Mouse (Mus musculus): ENCODE measurements around the gene Kcnk6. TPM values are rescaled to one million over a fixed set of nuclear protein-coding genes. Genes with fewer than 3 reads are reported as not detected.
A peak's percentile ranks its signal among the peaks of the same experiment; 100 is the strongest.
"Not testable (repeated sequence)": the region's sequence is repeated elsewhere in the genome, so short reads cannot be mapped to it uniquely, and the experiment has no call there.

Gene Kcnk6
- total RNA-seq, 2 experiments from 2014 or later, result 4.2 to 8.0 TPM

- ATAC-seq (replicated peaks; ENCODE audit: poor library complexity), result peak; percentile 36
These were observed 20.0 kb downstream of the Kcnk6 start for GRCm38 (mm10) chr7:29212199-29212765.

- ATAC-seq (replicated peaks; ENCODE audit: poor library complexity), result peak; percentile 78
These were observed 20.7 kb downstream of the Kcnk6 start for GRCm38 (mm10) chr7:29211415-29212198.

GRCm38 (mm10) chr7:29211013-29211412, 21.3 kb downstream of the Kcnk6 start:
- peak; percentile 72 for ATAC-seq (replicated peaks; ENCODE audit: poor library complexity)

GRCm38 (mm10) chr7:29202577-29202976, 29.7 kb downstream of the Kcnk6 start:
- ATAC-seq (replicated peaks; ENCODE audit: poor library complexity), result 0 out of 2 replicates have a peak, but pooled peaks have one; percentile 23

GRCm38 (mm10) chr7:29194230-29194629, 38.1 kb downstream of the Kcnk6 start:
- ATAC-seq (replicated peaks; ENCODE audit: poor library complexity), result not testable (repeated sequence)

- ATAC-seq (replicated peaks; ENCODE audit: poor library complexity), result not testable (repeated sequence)
These were observed 51.0 kb downstream of the Kcnk6 start for GRCm38 (mm10) chr7:29181323-29181722.

GRCm38 (mm10) chr7:29180854-29181236, 51.5 kb downstream of the Kcnk6 start:
- no peak for ATAC-seq (replicated peaks; ENCODE audit: poor library complexity)

- peak; percentile 95 for ATAC-seq (replicated peaks; ENCODE audit: poor library complexity)
These were observed 52.0 kb downstream of the Kcnk6 start, which contains the start of gene Psmd8 for GRCm38 (mm10) chr7:29180077-29180853. Psmd8 (minus strand) TSS chr7:29180701.

GRCm38 (mm10) chr7:29179323-29179722, 53.0 kb downstream of the Kcnk6 start:
- ATAC-seq (replicated peaks; ENCODE audit: poor library complexity), result peak; percentile 21

GRCm38 (mm10) chr7:29178106-29178505, 54.2 kb downstream of the Kcnk6 start:
- no peak for ATAC-seq (replicated peaks; ENCODE audit: poor library complexity)

- ATAC-seq (replicated peaks; ENCODE audit: poor library complexity), result no peak
These were observed 59.8 kb downstream of the Kcnk6 start for GRCm38 (mm10) chr7:29172390-29173016.

Other genes with a start within 250 kb of the Kcnk6 start
- 0.24 and 1.1 TPM in 2 replicates for gene Ryr1, start 107.3 kb downstream of the Kcnk6 start, total RNA-seq (2015)
- gene Ryr1, start 107.3 kb downstream of the Kcnk6 start, total RNA-seq (2017), result 0.12 and 0.44 TPM in 2 replicates
- gene Rasgrp4, start 97.7 kb downstream of the Kcnk6 start, total RNA-seq (2015), result 1.8 and 3.3 TPM in 2 replicates
- 1.5 and 7.2 TPM in 2 replicates for gene Rasgrp4, start 97.7 kb downstream of the Kcnk6 start, total RNA-seq (2017)
- gene Fam98c, start 76.3 kb downstream of the Kcnk6 start, total RNA-seq (2015), result 19.4 and 24.1 TPM in 2 replicates
- 22.6 and 23.4 TPM in 2 replicates for gene Fam98c, start 76.3 kb downstream of the Kcnk6 start, total RNA-seq (2017)
- 0.76 and 1.2 TPM in 2 replicates for gene Ggn, start 62.3 kb downstream of the Kcnk6 start, total RNA-seq (2015)
- gene Ggn, start 62.3 kb downstream of the Kcnk6 start, total RNA-seq (2017), result 0.17 and 0.47 TPM in 2 replicates
- gene Spred3, start 62.1 kb downstream of the Kcnk6 start, total RNA-seq (2015), result 0.56 and 2.3 TPM in 2 replicates
- 0.91 and 2.4 TPM in 2 replicates for gene Spred3, start 62.1 kb downstream of the Kcnk6 start, total RNA-seq (2017)
- gene Psmd8, start 51.8 kb downstream of the Kcnk6 start, total RNA-seq (2015), result 169 and 191 TPM in 2 replicates
- gene Psmd8, start 51.8 kb downstream of the Kcnk6 start, total RNA-seq (2017), result 160 and 176 TPM in 2 replicates
- 1.1 TPM in 1 of 2 replicates, not detected in the other for gene Catsperg1, start 18.5 kb downstream of the Kcnk6 start, total RNA-seq (2015)
- 0.20 and 0.50 TPM in 2 replicates for gene Catsperg1, start 18.5 kb downstream of the Kcnk6 start, total RNA-seq (2017)
- gene Yif1b, start 5.8 kb upstream of the Kcnk6 start, total RNA-seq (2015), result 75.8 and 77.8 TPM in 2 replicates
- gene Yif1b, start 5.8 kb upstream of the Kcnk6 start, total RNA-seq (2017), result 28.2 and 34.1 TPM in 2 replicates
- 0.20 TPM in 1 of 2 replicates, not detected in the other for gene 2200002D01Rik, start 16.0 kb upstream of the Kcnk6 start, total RNA-seq (2015)
- 1.4 TPM in 1 of 2 replicates, not detected in the other for gene 2200002D01Rik, start 16.0 kb upstream of the Kcnk6 start, total RNA-seq (2017)
- 60.8 and 62.8 TPM in 2 replicates for gene Spint2, start 49.4 kb upstream of the Kcnk6 start, total RNA-seq (2015)
- gene Spint2, start 49.4 kb upstream of the Kcnk6 start, total RNA-seq (2017), result 21.2 and 34.1 TPM in 2 replicates
- gene Ppp1r14a, start 56.8 kb upstream of the Kcnk6 start, total RNA-seq (2015), result not detected in 2 replicates
- gene Ppp1r14a, start 56.8 kb upstream of the Kcnk6 start, total RNA-seq (2017), result 1.1 TPM in 1 of 2 replicates, not detected in the other
- 0.05 and 0.73 TPM in 2 replicates for gene Dpf1, start 71.4 kb upstream of the Kcnk6 start, total RNA-seq (2015)
- 0.10 TPM in 1 of 2 replicates, not detected in the other for gene Dpf1, start 71.4 kb upstream of the Kcnk6 start, total RNA-seq (2017)

Measured in megakaryocyte progenitor cell, adult 5-6 weeks (primary cell).